ENCODE assay signal across 22 mouse cellular contexts in genomic region chr13:56692011-56692410, GRCm38 (mm10). TPM values are rescaled to one million over a fixed set of nuclear protein-coding genes. Genes with fewer than 3 reads are reported as not detected.
DNase-seq lines count a peak whose midpoint lies in the region; ATAC-seq and TF ChIP-seq lines count a peak whose summit lies in the region.
"Had no signal": no experiment of that assay in that cellular context is flagged by ENCODE, and none has a peak within 500 bp of the region (broad histone marks: within the 10 kb centered on the region; RNA-seq: fewer than 3 reads in every experiment).

No protein-coding gene starts in this region.

- intact Hi-C loops in heart, postnatal 25 days (cut with DNase I) = no loop called here

- H3ac ChIP-seq in C2C12 (ENCODE audit: control insufficient read depth, insufficient read length, low read depth) = no peak overlapping the region

- no peak overlapping the region for H3K4me2 ChIP-seq in kidney, embryonic 15.5 days
- no peak overlapping the region for H3K4me2 ChIP-seq in intestine, postnatal 0 days (replicated peaks; ENCODE audit: low read depth)
- no peak overlapping the region for H3K4me2 ChIP-seq in midbrain, embryonic 16.5 days (ENCODE audit: low read length)
- H3K4me2 ChIP-seq: embryonic facial prominence, embryonic 12.5 days; forebrain, embryonic 15.5 days; heart, embryonic 11.5 days; hindbrain, embryonic 14.5 days; neural tube, embryonic 12.5 days had no signal

- no peaks in the 10 kb centered on the region for H3K79me3 ChIP-seq in C2C12 (ENCODE audit: low read depth)

- peaks cover 20% of the 10 kb centered on the region for H3K4me1 ChIP-seq in kidney, embryonic 15.5 days
- H3K4me1 ChIP-seq in intestine, postnatal 0 days (replicated peaks; ENCODE audit: control insufficient read depth, insufficient read depth, low read length) = no peaks in the 10 kb centered on the region; the same call in 1 of the 2 replicates
- no peaks in the 10 kb centered on the region for H3K4me1 ChIP-seq in midbrain, embryonic 16.5 days (ENCODE audit: control insufficient read depth, insufficient read depth, low read length)

- TF ChIP-seq CTCF in C2C12 (IDR thresholded peaks at IDR 0.05; ENCODE audit: control insufficient read depth, insufficient read depth, insufficient read length) = no peak
- TF ChIP-seq CTCF in intestine, postnatal 0 days (IDR thresholded peaks at IDR 0.05; ENCODE audit: low read depth) = peak; percentile 15; the same call in 1 of the 2 replicates

- ATAC-seq in kidney, embryonic 15.5 days (replicated peaks; ENCODE audit: low FRiP score) = no peak
- ATAC-seq in intestine, postnatal 0 days = no peak
- no peak for ATAC-seq in midbrain, embryonic 16.5 days
- ATAC-seq: forebrain, embryonic 15.5 days had no signal

- H3K9ac ChIP-seq in kidney, embryonic 15.5 days = no peak overlapping the region
- H3K9ac ChIP-seq in intestine, postnatal 0 days (ENCODE audit: low read depth, low read length) = no peak overlapping the region
- H3K9ac ChIP-seq in midbrain, embryonic 16.5 days (ENCODE audit: low read depth, low read length) = no peak overlapping the region
- H3K9ac ChIP-seq: embryonic facial prominence, embryonic 12.5 days; forebrain, embryonic 15.5 days; hindbrain, embryonic 14.5 days; liver, embryonic 14.5 days; neural tube, embryonic 12.5 days had no signal

- no peak overlapping the region for H3K4me3 ChIP-seq in kidney, embryonic 15.5 days (replicated peaks)
- no peak overlapping the region for H3K4me3 ChIP-seq in C2C12 (ENCODE audit: insufficient read depth, poor library complexity, severe bottlenecking)
- H3K4me3 ChIP-seq in intestine, postnatal 0 days (ENCODE audit: low read depth, low read length) = no peak overlapping the region
- no peak overlapping the region for H3K4me3 ChIP-seq in midbrain, embryonic 16.5 days (ENCODE audit: low read depth, low read length)
- H3K4me3 ChIP-seq: embryonic facial prominence, embryonic 12.5 days; forebrain, embryonic 15.5 days; layer of hippocampus, adult 2 months; midbrain, embryonic 10.5 days; neural tube, embryonic 12.5 days had no signal

- no peaks in the 10 kb centered on the region for H3K36me3 ChIP-seq in kidney, embryonic 15.5 days
- H3K36me3 ChIP-seq in C2C12 (ENCODE audit: control insufficient read depth, insufficient read depth) = no peaks in the 10 kb centered on the region
- no peaks in the 10 kb centered on the region for H3K36me3 ChIP-seq in intestine, postnatal 0 days (ENCODE audit: control insufficient read depth, insufficient read depth)
- no peaks in the 10 kb centered on the region for H3K36me3 ChIP-seq in midbrain, embryonic 16.5 days (ENCODE audit: control insufficient read depth, insufficient read depth, low read length)
- H3K36me3 ChIP-seq: embryonic facial prominence, embryonic 12.5 days; forebrain, embryonic 15.5 days; midbrain, embryonic 10.5 days; neural tube, embryonic 12.5 days had no signal

- H3K27me3 ChIP-seq in kidney, embryonic 15.5 days = no peaks in the 10 kb centered on the region
- peaks cover 10% of the 10 kb centered on the region for H3K27me3 ChIP-seq in C2C12 (ENCODE audit: control insufficient read depth, insufficient read depth, insufficient read length)
- H3K27me3 ChIP-seq in intestine, postnatal 0 days (replicated peaks; ENCODE audit: control insufficient read depth, insufficient read depth, low read length) = no peaks in the 10 kb centered on the region
- H3K27me3 ChIP-seq in midbrain, embryonic 16.5 days (ENCODE audit: control insufficient read depth, insufficient read depth, low read depth, low read length) = no peaks in the 10 kb centered on the region
- H3K27me3 ChIP-seq: embryonic facial prominence, embryonic 12.5 days; forebrain, embryonic 15.5 days; neural tube, embryonic 12.5 days had no signal

- no peaks in the 10 kb centered on the region for H3K79me2 ChIP-seq in C2C12 (ENCODE audit: control insufficient read depth, insufficient read depth)

- 41% methylated on average over 7 of the region's 7 CpGs for WGBS in kidney, embryonic 15.5 days
- 36% methylated on average over 7 of the region's 7 CpGs for WGBS in intestine, postnatal 0 days
- 66% methylated on average over 7 of the region's 7 CpGs for WGBS in midbrain, embryonic 16.5 days

- DNase-seq in kidney, adult 11 months = peak; percentile 24
- peak; percentile 23 to 25 for DNase-seq in thymus, postnatal 10 days (ENCODE audit: low spot score in 2 of 2)
- DNase-seq in heart, postnatal 25 days (ENCODE audit: low spot score) = no peak
- no peak for DNase-seq in ovary, postnatal 14 days (ENCODE audit: low spot score)
- DNase-seq: adrenal gland, postnatal 36 days; cerebellum, adult 9-10 months; heart, postnatal 10 days; kidney, postnatal 14 days; right cerebral cortex, adult 18-20 months had no signal

- no peaks in the 10 kb centered on the region for H3K9me3 ChIP-seq in kidney, embryonic 15.5 days (replicated peaks)
- H3K9me3 ChIP-seq in intestine, postnatal 0 days (ENCODE audit: control insufficient read depth) = no peaks in the 10 kb centered on the region
- H3K9me3 ChIP-seq in midbrain, embryonic 16.5 days (replicated peaks; ENCODE audit: control insufficient read depth, low read length, poor library complexity, severe bottlenecking) = no peaks in the 10 kb centered on the region
- H3K9me3 ChIP-seq: embryonic facial prominence, embryonic 12.5 days; forebrain, embryonic 15.5 days; midbrain, embryonic 10.5 days; neural tube, embryonic 12.5 days had no signal

- no peak overlapping the region for H3K27ac ChIP-seq in kidney, embryonic 15.5 days
- no peak overlapping the region for H3K27ac ChIP-seq in intestine, postnatal 0 days (ENCODE audit: low read depth, low read length)
- no peak overlapping the region for H3K27ac ChIP-seq in midbrain, embryonic 16.5 days (ENCODE audit: low read length)
- H3K27ac ChIP-seq: embryonic facial prominence, embryonic 12.5 days; forebrain, embryonic 15.5 days; hindbrain, embryonic 14.5 days; layer of hippocampus, adult 2 months; liver, embryonic 14.5 days; macrophage; midbrain, embryonic 10.5 days; neural tube, embryonic 12.5 days had no signal

TF ChIP-seq in C2C12, 6 proteins besides CTCF, POLR2A, EP300 and RAD21:
- TF ChIP-seq CEBPB (IDR thresholded peaks at IDR 0.05; ENCODE audit: low read depth) = no peak
- peak; percentile 28 for TF ChIP-seq USF1 (IDR thresholded peaks at IDR 0.05; ENCODE audit: low read depth)
- no peak for TF ChIP-seq FOSL1 (IDR thresholded peaks at IDR 0.05; ENCODE audit: insufficient read depth, low read length, poor library complexity, severe bottlenecking)
- no peak for TF ChIP-seq MAX (IDR thresholded peaks at IDR 0.05)
- TF ChIP-seq MYOG (IDR thresholded peaks at IDR 0.05; ENCODE audit: control insufficient read depth, extremely low read depth, insufficient read length) = no peak
- no peak for TF ChIP-seq MYOD1 (IDR thresholded peaks at IDR 0.05; ENCODE audit: control insufficient read depth, insufficient read length, low read depth)

RNA-seq across cellular contexts. Expression of gene Smad5, which starts 10.8 kb away (rescaled TPM):
- 33.3 and 34.6 TPM in 2 replicates for polyA plus RNA-seq in kidney, embryonic 15.5 days (2015; fragmentation: Nextera tagmentation; extraction: Ambion mirVana)
- 12.4 TPM for polyA plus RNA-seq in C2C12 (2012; fragmentation: generic; extraction: Trizol)
- polyA plus RNA-seq in intestine, postnatal 0 days (2015; fragmentation: Nextera tagmentation; extraction: Ambion mirVana) = 8.5 and 11.9 TPM in 2 replicates
- total RNA-seq in heart, postnatal 25 days (2021) = 10 to 100 TPM; 29.5 to 34.6 TPM
- polyA plus RNA-seq in midbrain, embryonic 16.5 days (2015; fragmentation: Nextera tagmentation; extraction: Ambion mirVana) = 17.1 and 18.7 TPM in 2 replicates

Comparison
In these comparisons a context has a peak if more than half of its experiments do, and no peak if none do; other contexts are left out.
1. DNase-seq: peak in kidney, adult 11 months (single experiment) and thymus, postnatal 10 days (2 of 2); none in heart, postnatal 25 days (single experiment) and ovary, postnatal 14 days (single experiment).